18 mouse cellular contexts compared by ENCODE assay signal in genomic region chr2:25115442-25115841, GRCm38 (mm10). TPM values are rescaled to one million over a fixed set of nuclear protein-coding genes. Genes with fewer than 3 reads are reported as not detected.
DNase-seq lines count a peak whose midpoint lies in the region; ATAC-seq and TF ChIP-seq lines count a peak whose summit lies in the region.
"Had no signal": no experiment of that assay in that cellular context is flagged by ENCODE, and none has a peak within 500 bp of the region (broad histone marks: within the 10 kb centered on the region; RNA-seq: fewer than 3 reads in every experiment).

No protein-coding gene starts in this region.

- H3K9me3 ChIP-seq in stomach, embryonic 15.5 days: no peaks in the 10 kb centered on the region
- no peaks in the 10 kb centered on the region for H3K9me3 ChIP-seq in stomach, postnatal 0 days (ENCODE audit: control insufficient read depth, low read length)
- no peaks in the 10 kb centered on the region for H3K9me3 ChIP-seq in embryonic facial prominence, embryonic 14.5 days (ENCODE audit: control insufficient read depth, low read length)
- H3K9me3 ChIP-seq in heart, embryonic 12.5 days (replicated peaks): no peaks in the 10 kb centered on the region
- no peaks in the 10 kb centered on the region for H3K9me3 ChIP-seq in intestine, postnatal 0 days (ENCODE audit: control insufficient read depth)
- H3K9me3 ChIP-seq: embryonic facial prominence, embryonic 12.5 days; hindbrain, embryonic 15.5 days; lung, embryonic 15.5 days; midbrain, embryonic 12.5 days; neural tube, embryonic 12.5 days had no signal

- 42% methylated on average over 2 of the region's 2 CpGs for WGBS in stomach, embryonic 15.5 days
- WGBS in stomach, postnatal 0 days: 57% methylated on average over 2 of the region's 2 CpGs
- WGBS in embryonic facial prominence, embryonic 14.5 days: 50% methylated on average over 2 of the region's 2 CpGs
- 29% methylated on average over 2 of the region's 2 CpGs for WGBS in heart, embryonic 12.5 days
- 75% methylated on average over 2 of the region's 2 CpGs for WGBS in intestine, postnatal 0 days

- H3K27me3 ChIP-seq in stomach, embryonic 15.5 days (replicated peaks): no peaks in the 10 kb centered on the region
- no peaks in the 10 kb centered on the region for H3K27me3 ChIP-seq in stomach, postnatal 0 days (ENCODE audit: control insufficient read depth, insufficient read depth, low read length)
- no peaks in the 10 kb centered on the region for H3K27me3 ChIP-seq in embryonic facial prominence, embryonic 14.5 days (replicated peaks; ENCODE audit: control insufficient read depth, insufficient read depth, low read length)
- H3K27me3 ChIP-seq in heart, embryonic 12.5 days (replicated peaks): no peaks in the 10 kb centered on the region
- H3K27me3 ChIP-seq in intestine, postnatal 0 days (replicated peaks; ENCODE audit: control insufficient read depth, insufficient read depth, low read length): no peaks in the 10 kb centered on the region
- H3K27me3 ChIP-seq: embryonic facial prominence, embryonic 12.5 days; hindbrain, embryonic 15.5 days; lung, embryonic 15.5 days; neural tube, embryonic 12.5 days had no signal

- no peak for DNase-seq in stomach, postnatal 0 days (ENCODE audit: low spot score)
- peak; percentile 59 for DNase-seq in embryonic facial prominence, embryonic 14.5 days (ENCODE audit: low spot score)
- DNase-seq in heart, postnatal 25 days (ENCODE audit: low spot score): no peak
- DNase-seq: adrenal gland, postnatal 25 days; cerebellum, adult 11 months; gastrocnemius, postnatal 36 days had no signal

- H3K4me1 ChIP-seq in stomach, embryonic 15.5 days: no peaks in the 10 kb centered on the region
- H3K4me1 ChIP-seq in stomach, postnatal 0 days (replicated peaks; ENCODE audit: control insufficient read depth, insufficient read depth): no peaks in the 10 kb centered on the region
- no peaks in the 10 kb centered on the region for H3K4me1 ChIP-seq in embryonic facial prominence, embryonic 14.5 days (ENCODE audit: control insufficient read depth, insufficient read depth, low read length)
- 0 out of 2 replicates have a peak, but pooled peaks cover 9% of the 10 kb centered on the region for H3K4me1 ChIP-seq in heart, embryonic 12.5 days (replicated peaks)
- H3K4me1 ChIP-seq in intestine, postnatal 0 days (replicated peaks; ENCODE audit: control insufficient read depth, insufficient read depth, low read length): no peaks in the 10 kb centered on the region
- H3K4me1 ChIP-seq: hindbrain, embryonic 15.5 days had no signal

- H3K4me3 ChIP-seq in stomach, embryonic 15.5 days (replicated peaks): no peak overlapping the region
- no peak overlapping the region for H3K4me3 ChIP-seq in stomach, postnatal 0 days (ENCODE audit: low read depth, low read length)
- no peak overlapping the region for H3K4me3 ChIP-seq in embryonic facial prominence, embryonic 14.5 days (ENCODE audit: low read depth, low read length)
- H3K4me3 ChIP-seq in heart, embryonic 12.5 days: no peak overlapping the region
- H3K4me3 ChIP-seq in intestine, postnatal 0 days (ENCODE audit: low read depth, low read length): no peak overlapping the region
- H3K4me3 ChIP-seq: embryonic facial prominence, embryonic 12.5 days; hindbrain, embryonic 15.5 days; lung, embryonic 15.5 days; midbrain, embryonic 12.5 days; neural tube, embryonic 12.5 days had no signal

- no peaks in the 10 kb centered on the region for H3K36me3 ChIP-seq in stomach, embryonic 15.5 days
- H3K36me3 ChIP-seq in stomach, postnatal 0 days (ENCODE audit: control insufficient read depth, insufficient read depth, low read length): no peaks in the 10 kb centered on the region
- no peaks in the 10 kb centered on the region for H3K36me3 ChIP-seq in embryonic facial prominence, embryonic 14.5 days (ENCODE audit: control insufficient read depth, insufficient read depth, low read length)
- no peaks in the 10 kb centered on the region for H3K36me3 ChIP-seq in heart, embryonic 12.5 days
- no peaks in the 10 kb centered on the region for H3K36me3 ChIP-seq in intestine, postnatal 0 days (ENCODE audit: control insufficient read depth, insufficient read depth)
- H3K36me3 ChIP-seq: embryonic facial prominence, embryonic 12.5 days; hindbrain, embryonic 15.5 days; lung, embryonic 15.5 days; midbrain, embryonic 12.5 days; neural tube, embryonic 12.5 days had no signal

- H3K4me2 ChIP-seq in stomach, embryonic 15.5 days: no peak overlapping the region
- H3K4me2 ChIP-seq in stomach, postnatal 0 days (replicated peaks; ENCODE audit: low read depth): no peak overlapping the region
- H3K4me2 ChIP-seq in embryonic facial prominence, embryonic 14.5 days (ENCODE audit: low read depth, low read length): no peak overlapping the region
- no peak overlapping the region for H3K4me2 ChIP-seq in heart, embryonic 12.5 days
- H3K4me2 ChIP-seq in intestine, postnatal 0 days (replicated peaks; ENCODE audit: low read depth): no peak overlapping the region
- H3K4me2 ChIP-seq: embryonic facial prominence, embryonic 12.5 days; hindbrain, embryonic 15.5 days; lung, embryonic 15.5 days; midbrain, embryonic 12.5 days; neural tube, embryonic 12.5 days had no signal

- peak; percentile 47; the same call in 1 of the 2 replicates for ATAC-seq in stomach, embryonic 15.5 days (ENCODE audit: insufficient read depth, low FRiP score, low read depth)
- no peak for ATAC-seq in stomach, postnatal 0 days (ENCODE audit: low FRiP score, low TSS enrichment)
- ATAC-seq in embryonic facial prominence, embryonic 14.5 days (ENCODE audit: low read depth): peak; percentile 50; the same call in 1 of the 2 replicates
- ATAC-seq in megakaryocyte, adult 5-6 weeks (ENCODE audit: poor library complexity, severe bottlenecking): peak; percentile 56
- ATAC-seq in heart, embryonic 12.5 days (ENCODE audit: insufficient number of reproducible peaks, low FRiP score): no peak
- no peak for ATAC-seq in intestine, postnatal 0 days
- ATAC-seq: forebrain, embryonic 16.5 days had no signal

- no peak overlapping the region for H3K27ac ChIP-seq in stomach, embryonic 15.5 days
- no peak overlapping the region for H3K27ac ChIP-seq in stomach, postnatal 0 days (replicated peaks)
- H3K27ac ChIP-seq in embryonic facial prominence, embryonic 14.5 days (replicated peaks; ENCODE audit: low read depth, low read length): no peak overlapping the region
- no peak overlapping the region for H3K27ac ChIP-seq in heart, embryonic 12.5 days (ENCODE audit: poor library complexity, severe bottlenecking)
- H3K27ac ChIP-seq in intestine, postnatal 0 days (ENCODE audit: low read depth, low read length): no peak overlapping the region
- H3K27ac ChIP-seq: embryonic facial prominence, embryonic 12.5 days; hindbrain, embryonic 15.5 days; lung, embryonic 15.5 days; midbrain, embryonic 12.5 days; neural tube, embryonic 12.5 days had no signal

- intact Hi-C loops in heart, postnatal 25 days (cut with DNase I): no loop called here

- no peak for TF ChIP-seq CTCF in stomach, postnatal 0 days (IDR thresholded peaks at IDR 0.05; ENCODE audit: low read depth)
- no peak for TF ChIP-seq CTCF in intestine, postnatal 0 days (IDR thresholded peaks at IDR 0.05; ENCODE audit: low read depth)

- TF ChIP-seq EP300 in stomach, postnatal 0 days (optimal IDR thresholded peaks at IDR 0.05): no peak

- no peak overlapping the region for H3K9ac ChIP-seq in stomach, embryonic 15.5 days
- H3K9ac ChIP-seq in stomach, postnatal 0 days (ENCODE audit: low read length): no peak overlapping the region
- no peak overlapping the region for H3K9ac ChIP-seq in embryonic facial prominence, embryonic 14.5 days (ENCODE audit: low read depth, low read length)
- H3K9ac ChIP-seq in heart, embryonic 12.5 days: no peak overlapping the region
- H3K9ac ChIP-seq in intestine, postnatal 0 days (ENCODE audit: low read depth, low read length): no peak overlapping the region
- H3K9ac ChIP-seq: embryonic facial prominence, embryonic 12.5 days; hindbrain, embryonic 15.5 days; lung, embryonic 15.5 days; midbrain, embryonic 12.5 days; neural tube, embryonic 12.5 days had no signal

RNA-seq across cellular contexts. Expression of gene Noxa1, which starts 20.5 kb away (rescaled TPM):
- 11.4 and 16.1 TPM in 2 replicates for polyA plus RNA-seq in stomach, embryonic 15.5 days (2015; fragmentation: Nextera tagmentation; extraction: Ambion mirVana)
- 4.0 and 4.4 TPM in 2 replicates for polyA plus RNA-seq in stomach, postnatal 0 days (2015; fragmentation: Nextera tagmentation; extraction: Ambion mirVana)
- polyA plus RNA-seq in embryonic facial prominence, embryonic 14.5 days (2014; fragmentation: Nextera tagmentation; extraction: Ambion mirVana): 0.38 and 0.71 TPM in 2 replicates
- not detected in 2 replicates for total RNA-seq in megakaryocyte, adult 5-6 weeks (2015)
- total RNA-seq in megakaryocyte, adult 5-6 weeks (2017): not detected in 2 replicates
- polyA plus RNA-seq in heart, embryonic 12.5 days (2016; fragmentation: Nextera tagmentation; extraction: Ambion mirVana): 0.10 TPM in 1 of 2 replicates, not detected in the other
- 3.3 and 5.8 TPM in 2 replicates for polyA plus RNA-seq in intestine, postnatal 0 days (2015; fragmentation: Nextera tagmentation; extraction: Ambion mirVana)
- total RNA-seq in heart, postnatal 25 days (2021): not detected
- total RNA-seq: adrenal gland, postnatal 25 days; gastrocnemius, postnatal 36 days; left cerebral cortex, postnatal 14 days had no signal
- polyA plus RNA-seq: embryonic facial prominence, embryonic 12.5 days; forebrain, embryonic 16.5 days; heart, embryonic 16.5 days; hindbrain, embryonic 15.5 days; midbrain, embryonic 12.5 days; neural tube, embryonic 12.5 days had no signal

RNA-seq across cellular contexts. Expression of gene Entpd8, which starts 35.3 kb away (rescaled TPM):
- 2.5 and 2.8 TPM in 2 replicates for polyA plus RNA-seq in stomach, embryonic 15.5 days (2015; fragmentation: Nextera tagmentation; extraction: Ambion mirVana)
- 3.3 TPM in 2 replicates for polyA plus RNA-seq in stomach, postnatal 0 days (2015; fragmentation: Nextera tagmentation; extraction: Ambion mirVana)
- 0.22 TPM in 1 of 2 replicates, not detected in the other for polyA plus RNA-seq in embryonic facial prominence, embryonic 14.5 days (2014; fragmentation: Nextera tagmentation; extraction: Ambion mirVana)
- not detected in 2 replicates for total RNA-seq in megakaryocyte, adult 5-6 weeks (2015)
- not detected in 2 replicates for total RNA-seq in megakaryocyte, adult 5-6 weeks (2017)
- not detected in 2 replicates for polyA plus RNA-seq in heart, embryonic 12.5 days (2016; fragmentation: Nextera tagmentation; extraction: Ambion mirVana)
- 24.6 and 25.9 TPM in 2 replicates for polyA plus RNA-seq in intestine, postnatal 0 days (2015; fragmentation: Nextera tagmentation; extraction: Ambion mirVana)
- total RNA-seq in heart, postnatal 25 days (2021): not detected
- total RNA-seq: adrenal gland, postnatal 25 days; left cerebral cortex, postnatal 14 days had no signal
- polyA plus RNA-seq: embryonic facial prominence, embryonic 12.5 days; forebrain, embryonic 16.5 days; midbrain, embryonic 12.5 days; neural tube, embryonic 12.5 days had no signal

Comparison
In these comparisons a context has a peak if more than half of its experiments do, and no peak if none do; other contexts are left out.
1. ATAC-seq: peak in stomach, embryonic 15.5 days (single experiment), embryonic facial prominence, embryonic 14.5 days (single experiment) and megakaryocyte, adult 5-6 weeks (single experiment); none in stomach, postnatal 0 days (single experiment), heart, embryonic 12.5 days (single experiment) and intestine, postnatal 0 days (single experiment).